Mouse (Mus musculus) G1E (cell line): ENCODE results near the gene Antxr1.

Experiments
- CTCF ChIP-seq: IDR thresholded peaks from 2 replicates; pipeline ENCODE4 v1.5.1; 2012; ENCODE audit warnings: low read depth, low read length, inconsistent platforms, mixed read lengths
- GATA1 ChIP-seq: IDR thresholded peaks from 2 replicates; pipeline ENCODE4 v1.6.1; 2012; ENCODE audit warnings: borderline replicate concordance, low read length, inconsistent platforms, mixed read lengths
- GATA2 ChIP-seq: IDR thresholded peaks from 2 replicates; pipeline ENCODE4 v1.6.1; 2012; ENCODE audit warnings: low read depth, low read length, inconsistent platforms, borderline replicate concordance

- no peak for TF ChIP-seq GATA1
- no peak for TF ChIP-seq CTCF
- TF ChIP-seq GATA2 = no peak
Measured at GRCm38 (mm10) chr6:87127049-87127753, 208.4 kb downstream of the Antxr1 start.
